Comparison of ENCODE assay signal across 8 mouse cellular contexts in the genomic region with DNA sequence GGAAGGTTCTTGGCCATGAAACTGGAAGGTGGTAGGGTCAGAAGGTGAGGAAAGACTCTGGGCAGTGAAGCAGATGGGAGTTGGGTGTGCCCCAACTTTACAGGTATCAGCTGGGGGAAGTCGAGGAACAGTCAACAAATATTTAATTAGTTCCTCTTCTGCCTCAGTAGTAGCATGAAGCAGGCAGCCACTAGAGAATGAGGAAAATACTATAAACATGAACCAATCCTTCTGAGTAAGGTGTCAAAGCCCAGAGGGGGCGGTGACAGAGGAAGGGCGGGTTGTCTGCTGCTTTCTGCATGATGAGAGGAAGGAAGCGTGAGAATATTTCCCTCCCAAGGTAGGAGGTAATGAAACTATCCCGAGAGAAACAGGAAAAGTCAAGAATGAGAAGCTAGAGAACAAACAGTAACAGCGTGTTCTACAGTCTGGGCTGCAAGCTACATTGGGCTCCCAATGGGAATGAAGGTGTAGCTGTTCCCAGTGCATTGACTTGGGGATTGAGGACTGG. TPM values are rescaled to one million over a fixed set of nuclear protein-coding genes. Genes with fewer than 3 reads are reported as not detected.
A peak's percentile ranks its signal among the peaks of the same experiment; 100 is the strongest.
DNase-seq lines count a peak whose midpoint lies in the region; ATAC-seq lines count a peak whose summit lies in the region.

Gene Lpin2, plus strand, starts transcription at position 350 of the 511 bp plus-strand sequence.

- H3K36me3 ChIP-seq in embryonic facial prominence, embryonic 11.5 days (replicated peaks; ENCODE audit: control insufficient read depth, insufficient read depth, low read depth, low read length): no peaks in the 10 kb centered on the region
- H3K36me3 ChIP-seq in stomach, embryonic 14.5 days (ENCODE audit: control insufficient read depth, insufficient read depth, low read length): no peaks in the 10 kb centered on the region

- H3K9ac ChIP-seq in embryonic facial prominence, embryonic 11.5 days (replicated peaks; ENCODE audit: low read length): peak within 1 kb of the TSS; percentile 92
- H3K9ac ChIP-seq in stomach, embryonic 14.5 days (replicated peaks; ENCODE audit: low read depth, low read length): peak within 1 kb of the TSS; percentile 94

- intact Hi-C loops in heart, postnatal 10 days (cut with DNase I): loop anchor here (5.0 kb wide), 2 partner anchors 50 to 180 kb away; partner anchors contain the start of genes Myl12a and Myom1

- H3K27ac ChIP-seq in embryonic facial prominence, embryonic 11.5 days (replicated peaks; ENCODE audit: low read depth, low read length): peak within 1 kb of the TSS; percentile 89
- H3K27ac ChIP-seq in stomach, embryonic 14.5 days (ENCODE audit: low read length): peak within 1 kb of the TSS; percentile 87

- 15% methylated on average over 6 of the region's 6 CpGs for WGBS in embryonic facial prominence, embryonic 11.5 days
- 23% methylated on average over 6 of the region's 6 CpGs for WGBS in large intestine, adult 2 months
- 18% methylated on average over 6 of the region's 6 CpGs for WGBS in stomach, embryonic 14.5 days

- no peak for DNase-seq in gastrocnemius, postnatal 4 days (ENCODE audit: low spot score in 2 of 2)
- no peak for DNase-seq in gastrocnemius, adult 18-20 months (ENCODE audit: low spot score)
- DNase-seq in embryonic facial prominence, embryonic 11.5 days (ENCODE audit: low spot score): no peak
- peak; percentile 33 to 34 for DNase-seq in heart, postnatal 10 days
- no peak for DNase-seq in large intestine, adult 2 months (ENCODE audit: low read depth, low spot score)
- DNase-seq in lung, postnatal 10 days: peak; percentile 65
- no peak for DNase-seq in ovary, postnatal 36 days (ENCODE audit: low spot score)

- peak within 1 kb of the TSS; percentile 82 for H3K4me2 ChIP-seq in embryonic facial prominence, embryonic 11.5 days (ENCODE audit: low read depth, low read length)
- H3K4me2 ChIP-seq in stomach, embryonic 14.5 days (replicated peaks; ENCODE audit: low read depth, low read length): peak within 1 kb of the TSS; percentile 88

- H3K27me3 ChIP-seq in embryonic facial prominence, embryonic 11.5 days (ENCODE audit: control insufficient read depth, insufficient read depth, low read length): no peaks in the 10 kb centered on the region
- H3K27me3 ChIP-seq in stomach, embryonic 14.5 days (ENCODE audit: control insufficient read depth, insufficient read depth, low read length): no peaks in the 10 kb centered on the region

- peak within 1 kb of the TSS; percentile 86 for H3K4me3 ChIP-seq in embryonic facial prominence, embryonic 11.5 days (ENCODE audit: low read depth, low read length)
- peak within 1 kb of the TSS; percentile 72 for H3K4me3 ChIP-seq in stomach, embryonic 14.5 days (ENCODE audit: low read depth, low read length)

- no peaks in the 10 kb centered on the region; the same call in none of the 2 replicates for H3K4me1 ChIP-seq in embryonic facial prominence, embryonic 11.5 days (ENCODE audit: control insufficient read depth, insufficient read depth, low read length)
- peaks cover 22% of the 10 kb centered on the region; the same call in 1 of the 2 replicates for H3K4me1 ChIP-seq in stomach, embryonic 14.5 days (ENCODE audit: control insufficient read depth, insufficient read depth, low read length)

- H3K9me3 ChIP-seq in embryonic facial prominence, embryonic 11.5 days (replicated peaks; ENCODE audit: control insufficient read depth, low read length): no peaks in the 10 kb centered on the region
- no peaks in the 10 kb centered on the region for H3K9me3 ChIP-seq in stomach, embryonic 14.5 days (ENCODE audit: control insufficient read depth, low read depth, low read length)

- ATAC-seq in embryonic facial prominence, embryonic 11.5 days (replicated peaks; ENCODE audit: insufficient number of reproducible peaks, low FRiP score, low TSS enrichment, low read depth): no peak
- no peak for ATAC-seq in stomach, embryonic 14.5 days (ENCODE audit: insufficient number of reproducible peaks, insufficient read depth, low FRiP score, low read depth)

RNA-seq across cellular contexts. Expression of gene Lpin2, which starts in this region (rescaled TPM):
- total RNA-seq in gastrocnemius, postnatal 4 days (2021): 10 to 100 TPM; 20.9 to 21.9 TPM
- 1 to 10 TPM; 3.0 to 6.3 TPM for total RNA-seq in gastrocnemius, adult 18-20 months (2021)
- polyA plus RNA-seq in embryonic facial prominence, embryonic 11.5 days (2014; fragmentation: Nextera tagmentation; extraction: Ambion mirVana): 46.3 and 49.4 TPM in 2 replicates
- total RNA-seq in heart, postnatal 10 days (2021): 10 to 100 TPM; 11.9 to 14.4 TPM
- polyA plus RNA-seq in large intestine, adult 2 months (2012; rRNA removed): 17.1 and 28.6 TPM in 2 replicates
- 37.5 and 38.6 TPM in 2 replicates for polyA plus RNA-seq in stomach, embryonic 14.5 days (2014; fragmentation: Nextera tagmentation; extraction: Ambion mirVana)

Comparison
In these comparisons a context has a peak if more than half of its experiments do, and no peak if none do; other contexts are left out.
1. DNase-seq: peak in heart, postnatal 10 days (2 of 2) and lung, postnatal 10 days (single experiment); none in gastrocnemius, postnatal 4 days (0 of 2), gastrocnemius, adult 18-20 months (single experiment), embryonic facial prominence, embryonic 11.5 days (single experiment), large intestine, adult 2 months (single experiment) and ovary, postnatal 36 days (single experiment).